Mouse (Mus musculus): ENCODE results near the gene Rab3c.

Rab3c gene

DNA sequence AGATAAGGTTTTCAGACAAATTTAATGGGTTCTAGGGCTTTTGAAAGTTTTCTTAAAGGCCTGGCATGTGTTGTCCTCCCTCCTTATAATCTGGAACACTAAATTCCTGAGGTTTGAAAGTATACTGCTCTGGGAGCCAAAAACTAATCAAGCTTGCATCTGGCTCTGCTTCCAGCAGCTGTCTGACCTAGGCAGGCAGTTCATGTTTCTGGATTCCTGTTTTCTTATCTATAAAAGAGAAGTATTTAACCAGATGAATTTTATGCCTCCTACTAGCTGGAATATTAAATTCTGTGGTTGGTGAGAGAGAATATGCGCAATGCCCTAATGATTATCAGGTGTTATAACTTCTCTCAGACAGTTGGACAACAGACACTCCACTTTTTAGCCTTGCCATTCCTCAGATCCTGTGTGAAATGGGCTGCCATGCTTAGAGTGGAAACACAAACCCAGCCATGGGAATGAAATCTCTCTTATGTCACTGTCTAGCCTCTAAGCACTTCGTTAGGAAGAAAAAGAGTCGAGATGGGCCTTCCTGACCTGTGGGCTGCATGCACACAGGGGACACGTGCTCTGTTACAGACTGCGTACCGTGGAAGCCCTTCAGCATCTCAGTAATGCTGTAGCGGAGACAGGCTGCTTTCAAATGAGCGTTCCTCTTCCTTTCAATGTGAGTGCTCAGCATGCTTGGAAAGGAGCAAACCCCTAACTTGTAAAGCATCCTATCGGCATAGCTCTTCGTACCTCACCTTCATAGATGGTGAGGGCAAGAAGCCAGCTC is 256.2 kb downstream of the Rab3c start:
- TF ChIP-seq GATA4 (IDR thresholded peaks at IDR 0.05; ENCODE audit: insufficient replicate concordance, low read length) = no peak

DNA sequence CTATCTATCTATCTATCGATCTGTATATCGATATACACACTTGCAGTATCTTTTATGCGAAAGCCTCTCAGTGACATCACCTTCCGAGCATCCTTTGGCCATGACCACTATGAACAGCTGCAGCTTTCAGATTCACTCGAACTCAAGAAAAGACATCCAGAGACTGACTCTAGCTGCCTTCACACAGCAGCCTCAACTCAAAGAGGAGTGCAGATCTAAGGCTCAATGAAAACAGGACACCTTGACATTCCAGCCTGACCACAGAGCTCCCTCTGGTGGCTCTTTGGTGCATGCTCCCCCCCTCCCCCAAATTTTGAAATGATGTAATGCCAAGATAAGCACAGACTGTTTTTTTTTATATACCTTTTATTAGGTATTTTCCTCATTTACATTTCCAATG is 257.8 kb downstream of the Rab3c start:
- no peak for TF ChIP-seq GATA4 (IDR thresholded peaks at IDR 0.05; ENCODE audit: insufficient replicate concordance, low read length)

DNA sequence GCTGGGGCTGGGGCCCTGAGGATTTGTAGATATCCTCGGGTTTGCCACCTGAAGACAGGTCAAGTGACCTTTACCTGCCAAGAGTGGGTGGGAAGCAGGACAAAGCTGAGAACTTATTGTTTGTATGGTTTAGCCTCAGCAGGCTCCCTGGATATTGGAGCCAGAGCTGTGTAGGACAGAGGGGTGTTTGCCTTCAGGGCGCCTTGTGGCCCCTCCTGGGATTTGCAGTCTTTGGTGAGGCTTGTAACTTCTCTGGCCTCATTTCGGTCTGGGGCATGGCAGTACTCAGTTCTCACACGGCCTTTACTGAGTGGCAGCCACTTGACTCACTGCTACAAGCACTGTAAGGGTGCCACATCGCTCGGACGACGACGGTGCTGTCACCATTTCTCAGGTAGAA is 261.0 kb downstream of the Rab3c start:
- TF ChIP-seq GATA4 (IDR thresholded peaks at IDR 0.05; ENCODE audit: insufficient replicate concordance, low read length) = no peak

DNA sequence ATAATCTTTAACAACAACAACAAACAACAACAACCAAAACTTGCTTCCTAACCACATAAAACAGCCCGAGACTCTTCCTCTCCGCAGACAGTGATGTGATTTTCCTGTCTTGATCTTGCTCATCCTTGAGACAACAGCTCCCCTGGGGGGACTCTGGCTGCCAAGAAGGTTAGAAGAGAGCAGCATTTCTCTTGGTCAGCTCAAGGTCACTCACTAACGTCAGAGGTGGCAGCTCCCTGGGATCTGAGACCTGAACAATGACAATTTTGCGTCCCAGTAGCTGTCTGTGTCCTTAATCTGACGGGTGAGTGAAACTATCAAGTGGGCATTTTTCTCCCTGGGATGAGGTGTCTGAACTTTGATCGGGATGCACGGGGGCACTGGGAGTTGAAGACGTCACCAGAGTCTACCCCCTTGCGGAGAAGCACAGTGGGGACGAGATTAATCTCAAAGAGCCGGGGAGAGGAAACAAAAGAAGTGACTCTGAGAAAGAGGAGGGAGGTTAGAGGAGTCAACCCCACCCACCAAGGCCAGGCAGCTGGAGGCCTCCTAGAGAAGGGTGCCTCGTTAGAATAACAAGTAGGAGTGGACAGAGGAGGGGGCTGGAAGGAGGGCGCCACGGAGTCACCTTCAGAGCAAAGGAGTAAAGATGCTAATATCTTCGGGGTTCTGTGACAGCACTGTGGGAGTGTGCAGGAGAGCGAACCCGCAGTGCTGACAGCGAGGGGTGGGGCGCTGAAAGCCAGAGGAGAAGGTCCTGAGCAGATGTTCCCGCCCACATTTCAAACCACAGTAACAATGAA is 261.7 kb downstream of the Rab3c start:
- TF ChIP-seq GATA4 (IDR thresholded peaks at IDR 0.05; ENCODE audit: insufficient replicate concordance, low read length) = no peak

DNA sequence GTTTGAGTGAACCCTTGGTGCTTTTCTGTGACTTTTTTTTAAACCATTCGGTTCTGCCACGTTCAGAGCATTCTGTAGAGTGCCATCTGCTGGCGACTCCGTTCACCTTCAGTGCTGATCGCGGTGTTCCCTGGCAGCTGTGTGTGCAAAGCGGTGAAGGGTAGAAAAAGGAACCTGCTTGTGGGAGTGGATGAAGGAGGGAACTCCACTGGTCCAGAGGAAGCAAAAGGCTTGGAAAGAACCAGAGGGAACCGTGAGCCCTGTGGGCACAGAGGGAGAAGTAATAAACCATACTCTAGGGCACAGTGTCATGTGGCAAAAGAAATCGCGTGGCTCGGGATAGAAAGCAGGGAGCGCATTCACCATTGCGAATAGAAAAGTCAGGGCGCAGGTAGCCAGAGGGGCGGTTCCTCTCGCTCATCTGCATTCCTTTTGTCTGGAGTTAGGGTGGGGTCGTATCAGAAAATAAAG is 262.3 kb downstream of the Rab3c start:
- no peak for TF ChIP-seq GATA4 (IDR thresholded peaks at IDR 0.05; ENCODE audit: insufficient replicate concordance, low read length)

DNA sequence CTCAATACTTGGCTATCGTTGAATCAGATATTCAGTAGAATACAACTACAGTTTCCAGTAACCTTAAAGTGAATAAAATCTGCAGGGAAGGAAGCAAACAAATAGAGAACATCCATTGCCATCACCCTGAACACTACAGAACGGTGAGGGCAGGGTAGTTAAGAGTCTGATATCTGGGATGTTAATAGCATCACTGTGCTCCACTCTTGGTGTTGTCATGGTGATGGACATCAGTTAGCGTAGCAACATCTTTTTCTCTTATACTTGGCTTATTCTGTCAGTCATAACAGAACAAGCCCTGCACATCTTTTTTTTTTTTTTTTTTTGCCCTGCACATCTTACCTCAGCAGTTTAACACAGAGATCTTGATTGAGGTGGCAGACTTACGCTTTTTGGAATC is 268.8 kb downstream of the Rab3c start:
- no peak for TF ChIP-seq GATA4 (IDR thresholded peaks at IDR 0.05; ENCODE audit: insufficient replicate concordance, low read length)

DNA sequence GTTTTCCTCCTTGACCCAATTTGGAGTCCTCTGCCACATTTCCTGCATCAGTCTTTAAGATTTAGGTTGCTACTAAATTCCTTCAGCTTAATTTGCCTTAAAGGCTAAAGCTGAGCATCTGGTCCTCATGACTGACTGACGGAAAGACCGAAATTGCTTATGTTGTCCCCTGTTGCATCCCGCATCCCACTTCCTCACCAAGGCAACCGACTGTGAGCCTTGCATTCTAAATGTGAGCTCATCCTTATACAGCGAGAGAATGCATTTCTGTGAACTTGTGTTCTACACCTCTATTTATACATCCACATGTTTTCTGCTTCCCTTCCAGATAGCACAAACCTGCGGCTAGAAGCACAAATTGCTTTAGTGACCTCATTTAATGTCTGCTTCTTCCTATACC is 269.9 kb downstream of the Rab3c start:
- no peak for TF ChIP-seq GATA4 (IDR thresholded peaks at IDR 0.05; ENCODE audit: insufficient replicate concordance, low read length)

DNA sequence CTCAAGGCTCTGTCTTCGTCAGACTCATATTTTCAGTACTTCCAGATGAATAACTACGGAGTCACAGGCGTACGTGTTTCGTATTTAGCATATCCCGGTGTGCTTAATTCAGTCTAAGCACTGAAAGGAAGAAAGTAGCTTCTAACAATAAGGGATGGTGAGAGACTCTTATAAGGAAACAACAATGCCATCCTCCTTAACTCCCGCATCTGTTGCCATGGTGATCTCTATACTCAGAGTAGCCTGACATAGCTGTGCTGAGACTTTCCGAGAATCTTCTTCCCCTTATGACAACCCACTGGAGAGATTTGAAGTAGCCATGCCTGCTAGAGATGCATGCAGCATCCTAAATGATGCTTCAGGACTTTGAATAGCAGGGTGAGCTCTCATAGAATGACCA is 272.3 kb downstream of the Rab3c start:
- no peak for TF ChIP-seq GATA4 (IDR thresholded peaks at IDR 0.05; ENCODE audit: insufficient replicate concordance, low read length)

DNA sequence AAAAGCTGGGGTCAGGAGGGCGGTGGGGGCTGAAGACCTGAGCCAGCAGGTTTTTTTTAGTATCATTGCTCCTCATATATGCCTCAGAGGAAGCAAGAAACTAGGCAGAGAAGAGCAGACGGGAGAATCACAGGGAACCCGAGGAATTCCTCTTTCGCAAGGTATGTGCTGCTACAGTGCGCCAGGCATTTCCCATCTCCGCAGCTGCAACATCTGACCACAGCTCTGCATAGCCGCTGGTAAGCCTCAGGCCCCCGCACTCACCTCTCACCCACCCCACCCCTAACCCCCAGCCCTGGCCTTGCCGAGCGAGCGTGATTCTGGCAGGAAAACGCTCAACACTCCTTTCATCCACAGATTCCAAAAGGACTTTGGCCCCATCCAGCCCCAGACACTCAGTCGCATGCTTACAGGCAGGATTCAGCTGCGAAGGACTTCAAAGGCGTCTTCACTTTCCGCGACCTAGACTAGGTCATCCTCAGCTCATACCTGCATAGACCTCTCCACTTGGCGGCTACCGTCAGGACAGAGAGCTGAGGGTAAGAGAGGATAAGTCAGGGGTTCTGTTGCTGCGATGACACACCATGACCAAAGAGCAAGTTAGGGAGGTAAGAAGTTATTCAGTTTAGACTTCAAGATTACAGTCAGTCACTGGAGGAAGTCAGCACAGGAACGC is 274.6 kb downstream of the Rab3c start:
- no peak for TF ChIP-seq GATA4 (IDR thresholded peaks at IDR 0.05; ENCODE audit: insufficient replicate concordance, low read length)
